Mouse (Mus musculus) kidney, embryonic 16.5 days (tissue): Measurements from ENCODE around the gene Ubc. TPM values are rescaled to one million over a fixed set of nuclear protein-coding genes. Genes with fewer than 3 reads are reported as not detected.
A peak's percentile ranks its signal among the peaks of the same experiment; 100 is the strongest.
"Not testable (repeated sequence)": the region's sequence is repeated elsewhere in the genome, so short reads cannot be mapped to it uniquely, and the experiment has no call there.

ENCODE experiments used
- ATAC-seq: fragments of 200-750 bp; cut with Nextera tagmentation; 2 replicates; pipeline ENCODE4 v1.8.0; 2017; ENCODE audit warnings: moderate TSS enrichment; ENCODE audit not compliant: low FRiP score, low TSS enrichment
- H3K27ac ChIP-seq: fragments of 300-500 bp; sonication (generic); 2 replicates; pipeline ENCODE4 v1.5.1; 2014; ENCODE audit warnings: low read length
- H3K27me3 ChIP-seq: fragments of 300-500 bp; sonication (generic); 2 replicates; pipeline ENCODE4 v1.6.1; 2014; ENCODE audit warnings: low read length, control low read depth, mixed read lengths; ENCODE audit not compliant: insufficient read depth
- H3K36me3 ChIP-seq: fragments of 300-500 bp; sonication (generic); 2 replicates; pipeline ENCODE4 v1.6.1; 2014; ENCODE audit warnings: low read length, control low read depth, mixed read lengths; ENCODE audit not compliant: insufficient read depth
- H3K4me1 ChIP-seq: fragments of 300-500 bp; sonication (generic); 2 replicates; pipeline ENCODE4 v1.6.1; 2014; ENCODE audit warnings: low read length, control low read depth, mixed read lengths; ENCODE audit not compliant: insufficient read depth
- H3K4me2 ChIP-seq: fragments of 300-500 bp; sonication (generic); replicated peaks from 2 replicates; pipeline ENCODE4 v1.6.1; 2014; ENCODE audit warnings: low read depth, low read length
- H3K4me3 ChIP-seq: fragments of 300-500 bp; sonication (generic); 2 replicates; pipeline ENCODE4 v1.5.1; 2014; ENCODE audit warnings: mild to moderate bottlenecking, low read length
- H3K9ac ChIP-seq: fragments of 300-500 bp; sonication (generic); replicated peaks from 2 replicates; pipeline ENCODE4 v1.6.1; 2014; ENCODE audit warnings: low read length
- H3K9me3 ChIP-seq: fragments of 300-500 bp; sonication (generic); 2 replicates; pipeline ENCODE4 v1.6.1; 2016; ENCODE audit warnings: low read length, control low read depth
- WGBS: fragments of 180-500 bp; shearing (Covaris S2); extraction: QIAGEN DNeasy Blood & Tissue Kit; methylation state at CpG from one replicate; pipeline ENCODE4 v1.1.7; 2014; 5-methylcytosine and 5-hydroxymethylcytosine counted together
- polyA plus RNA-seq: library from polyadenylated mRNA; unstranded; fragments of >200 nt; fragmentation: Nextera tagmentation; extraction: Ambion mirVana; gene quantifications from 2 replicates; pipeline ENCODE4 v1.2.1, GENCODE M21; 2015

The Ubc gene
- polyA plus RNA-seq, result 1,279 and 1,344 TPM in 2 replicates

DNA sequence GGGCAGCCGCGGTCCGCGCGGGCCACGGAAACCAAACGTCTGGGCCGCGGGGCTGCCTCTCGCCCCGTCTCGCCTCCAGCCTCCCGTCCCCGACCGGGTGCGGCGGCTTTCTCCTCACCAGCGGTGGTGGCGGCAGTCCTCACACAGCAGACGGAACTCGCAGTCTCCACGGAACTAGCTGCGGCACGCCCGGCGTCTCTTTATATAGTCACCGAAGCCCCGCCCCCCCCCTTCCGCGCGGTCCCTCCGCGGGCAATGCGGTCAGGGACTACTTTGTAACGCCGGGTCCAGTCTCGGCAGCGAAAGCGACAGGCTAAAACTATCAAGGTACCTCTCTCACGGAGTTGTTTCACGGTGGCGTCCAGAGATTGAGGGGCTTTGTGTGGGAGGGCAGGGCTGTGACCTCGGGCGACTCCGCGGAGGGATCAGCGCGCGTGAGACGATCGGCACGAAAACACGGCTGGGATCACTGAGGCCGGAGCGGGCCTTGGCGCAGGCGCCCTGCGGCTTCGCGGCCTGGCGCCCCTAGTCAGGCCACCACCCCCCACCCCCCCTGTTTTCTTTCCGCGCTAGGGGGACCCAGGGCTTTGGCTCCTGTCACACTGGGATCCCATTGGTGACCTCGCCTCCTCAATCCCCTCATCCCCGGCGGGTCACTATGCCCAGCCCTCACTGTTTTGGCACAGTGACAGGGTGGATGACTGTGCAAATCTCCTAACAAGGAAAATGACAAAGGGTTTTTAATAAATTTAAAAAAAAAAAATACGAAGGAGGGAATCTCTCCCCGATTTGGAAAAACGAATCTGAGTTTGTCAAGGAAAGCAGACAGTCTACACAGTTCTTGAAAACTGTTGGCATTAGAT lies at the start of gene Ubc:
Ubc (minus strand) TSS at position 624 of the 863 bp plus-strand sequence.
- H3K4me3 ChIP-seq, result peak within 1 kb of the TSS; percentile 97
- no peaks in the 10 kb centered on the region for H3K27me3 ChIP-seq
- no peaks in the 10 kb centered on the region for H3K9me3 ChIP-seq
- ATAC-seq, result peak; percentile 60
- H3K4me2 ChIP-seq, result peak within 1 kb of the TSS; percentile 99
- peaks cover 42% of the 10 kb centered on the region for H3K4me1 ChIP-seq
- H3K27ac ChIP-seq, result peak within 1 kb of the TSS; percentile 98
- H3K36me3 ChIP-seq, result peaks cover 19% of the 10 kb centered on the region
- H3K9ac ChIP-seq, result peak within 1 kb of the TSS; percentile 99
- under 1% methylated on average over 68 of the region's 69 CpGs for WGBS

DNA sequence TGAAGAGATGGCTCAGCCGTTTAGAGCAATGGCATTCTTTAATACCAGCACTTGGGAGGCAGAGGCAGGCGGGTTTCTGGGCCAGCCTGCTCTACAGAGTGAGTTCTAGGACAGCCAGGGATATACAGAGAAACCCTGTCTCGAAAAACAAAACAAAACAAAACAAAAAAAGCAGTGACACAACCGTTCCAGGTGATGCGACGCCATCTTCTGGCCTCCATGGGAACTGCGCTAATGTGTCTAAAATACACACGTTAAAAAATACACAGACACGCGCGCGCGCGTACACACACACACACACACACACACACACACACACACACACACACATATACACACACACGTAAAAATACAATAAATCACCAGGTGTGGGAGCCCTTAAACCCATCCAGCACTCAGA lies 44.3 kb upstream of the Ubc start:
- 59% methylated on average over 15 of the region's 15 CpGs for WGBS
- not testable (repeated sequence) for H3K27me3 ChIP-seq

DNA sequence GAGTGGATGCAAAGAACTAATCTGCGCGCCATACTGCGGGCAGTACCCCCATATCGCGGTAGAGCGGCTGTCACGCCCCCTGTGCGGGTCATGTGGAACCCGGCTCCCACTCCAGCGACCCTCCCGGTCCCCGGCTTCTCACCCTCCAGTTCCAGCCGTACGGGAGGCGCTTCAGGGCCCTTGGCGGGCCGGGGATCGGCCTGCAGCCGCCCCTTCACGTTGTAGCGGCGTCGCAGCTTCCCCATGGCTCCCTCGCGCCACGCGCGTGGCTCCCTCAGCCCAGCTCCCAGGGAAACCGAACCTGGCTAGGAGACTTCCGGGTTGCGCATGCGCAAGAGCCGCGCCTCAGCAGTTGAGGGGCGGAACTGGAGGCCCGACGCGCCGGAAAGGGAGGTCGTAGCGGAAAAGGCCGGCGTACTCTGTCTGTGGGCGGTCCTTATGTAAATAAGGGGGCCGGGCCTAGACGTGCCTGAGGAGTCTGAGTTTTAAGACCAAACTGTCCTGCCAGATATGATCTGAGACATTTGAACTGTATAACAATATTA lies 43.9 kb upstream of the Ubc start, which contains the start of gene Dhx37:
Dhx37 (minus strand) TSS at position 329 of the 545 bp plus-strand sequence.
- Histone ChIP-seq H3K27ac (0 out of 2 replicates have a peak within 1 kb of the TSS, but pooled peaks have one; percentile 44), H3K4me2 (peak within 1 kb of the TSS; percentile 71), H3K27me3 (no peaks in the 10 kb centered on the region), H3K9me3 (no peaks in the 10 kb centered on the region), H3K9ac (peak within 1 kb of the TSS; percentile 83), H3K4me3 (peak within 1 kb of the TSS; percentile 84), H3K36me3 (peaks cover 28% of the 10 kb centered on the region), H3K4me1 (peaks cover 12% of the 10 kb centered on the region)
- ATAC-seq, result peak; percentile 98
- WGBS, result under 1% methylated on average over 46 of the region's 46 CpGs

More for the DNA sequence above, 44.3 kb upstream of the Ubc start:
- not testable (repeated sequence) for H3K9me3 ChIP-seq, ATAC-seq, H3K9ac ChIP-seq, H3K27ac ChIP-seq
- H3K4me2 ChIP-seq, result peak overlapping the region; percentile 71
- peaks cover 23% of the 10 kb centered on the region for H3K36me3 ChIP-seq
- H3K4me1 ChIP-seq, result peaks cover 12% of the 10 kb centered on the region
- peak overlapping the region; percentile 84 for H3K4me3 ChIP-seq

DNA sequence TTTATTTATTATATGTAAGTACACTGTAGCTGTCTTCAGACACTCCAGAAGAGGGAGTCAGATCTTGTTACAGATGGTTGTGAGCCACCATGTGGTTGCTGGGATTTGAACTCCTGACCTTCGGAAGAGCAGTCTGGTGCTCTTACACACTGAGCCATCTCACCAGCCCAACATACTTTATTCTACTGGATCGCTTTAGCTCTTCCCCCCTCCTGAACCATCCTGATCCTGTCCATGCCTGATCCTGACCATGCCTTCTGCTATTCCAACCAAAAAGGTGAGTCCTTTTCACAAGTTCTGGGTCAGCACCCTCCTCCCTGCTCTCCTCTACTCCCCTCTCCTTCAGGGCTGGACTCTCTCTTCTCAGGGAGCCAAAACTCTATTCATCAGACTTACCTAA lies 42.3 kb upstream of the Ubc start:
- 97% methylated on average over 2 of the region's 2 CpGs for WGBS
- not testable (repeated sequence) for H3K4me3 ChIP-seq, H3K9me3 ChIP-seq, H3K27me3 ChIP-seq, ATAC-seq, H3K27ac ChIP-seq, H3K9ac ChIP-seq, H3K4me2 ChIP-seq
- Histone ChIP-seq H3K4me1 (peaks cover 12% of the 10 kb centered on the region), H3K36me3 (peaks cover 41% of the 10 kb centered on the region)

DNA sequence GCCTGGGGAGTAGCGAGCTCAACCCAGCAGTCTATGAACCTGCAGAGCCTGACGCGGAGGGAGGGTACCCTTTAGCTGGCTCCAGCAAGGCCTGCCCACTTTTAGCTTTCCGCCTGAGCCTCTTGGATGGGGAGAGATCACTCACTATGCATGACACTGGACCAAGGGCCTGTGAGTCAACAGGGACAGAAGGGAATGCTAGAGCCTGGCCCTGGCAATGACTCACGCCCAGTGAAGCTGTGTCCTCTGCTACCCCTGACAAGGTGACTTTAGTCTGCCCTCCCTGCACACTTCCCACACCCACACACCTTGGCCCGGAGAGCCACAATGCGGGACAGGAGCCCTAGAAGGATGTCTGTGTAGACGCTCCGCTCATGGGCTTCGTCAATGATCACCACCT lies 36.3 kb upstream of the Ubc start:
- no peaks in the 10 kb centered on the region for H3K27me3 ChIP-seq
- H3K36me3 ChIP-seq, result peaks cover 91% of the 10 kb centered on the region
- H3K27ac ChIP-seq, result no peak overlapping the region
- WGBS, result 92% methylated on average over 10 of the region's 10 CpGs
- no peak for ATAC-seq
- no peak overlapping the region for H3K4me2 ChIP-seq
- H3K4me3 ChIP-seq, result no peak overlapping the region
- no peak overlapping the region for H3K9ac ChIP-seq
- no peaks in the 10 kb centered on the region for H3K4me1 ChIP-seq
- no peaks in the 10 kb centered on the region for H3K9me3 ChIP-seq

DNA sequence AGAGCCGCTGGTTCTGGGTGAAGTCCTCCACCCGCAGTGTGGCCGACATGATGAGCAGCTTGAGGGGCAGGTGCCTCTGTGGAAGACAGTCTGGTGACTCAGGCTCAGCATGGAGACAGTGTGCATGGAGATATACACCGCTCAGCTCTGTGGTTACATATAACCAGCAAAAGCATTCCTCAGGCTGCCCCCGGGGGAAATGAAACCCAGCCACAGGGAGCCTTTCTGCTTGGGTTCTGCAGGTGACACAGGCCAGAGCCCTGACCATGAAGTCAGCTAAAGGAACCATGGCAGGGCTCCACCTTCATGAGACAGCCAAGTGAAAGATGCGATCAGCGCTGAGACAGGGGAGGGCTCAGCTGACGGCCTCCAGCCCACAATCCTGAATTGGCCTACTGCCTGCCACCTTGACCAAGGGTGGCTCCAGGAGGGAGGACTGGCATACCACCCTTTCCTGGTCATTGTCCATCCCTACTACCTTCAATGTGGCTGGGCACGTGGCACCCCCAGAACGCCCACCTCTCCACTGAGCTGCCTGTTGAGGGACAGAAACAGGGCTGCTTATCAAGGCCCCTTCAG lies 35.8 kb upstream of the Ubc start:
- Histone ChIP-seq H3K4me1 (no peaks in the 10 kb centered on the region), H3K27me3 (no peaks in the 10 kb centered on the region), H3K9me3 (no peaks in the 10 kb centered on the region), H3K36me3 (peaks cover 91% of the 10 kb centered on the region), H3K4me2 (no peak overlapping the region), H3K4me3 (no peak overlapping the region), H3K27ac (no peak overlapping the region), H3K9ac (no peak overlapping the region)
- ATAC-seq, result no peak
- 95% methylated on average over 10 of the region's 10 CpGs for WGBS

DNA sequence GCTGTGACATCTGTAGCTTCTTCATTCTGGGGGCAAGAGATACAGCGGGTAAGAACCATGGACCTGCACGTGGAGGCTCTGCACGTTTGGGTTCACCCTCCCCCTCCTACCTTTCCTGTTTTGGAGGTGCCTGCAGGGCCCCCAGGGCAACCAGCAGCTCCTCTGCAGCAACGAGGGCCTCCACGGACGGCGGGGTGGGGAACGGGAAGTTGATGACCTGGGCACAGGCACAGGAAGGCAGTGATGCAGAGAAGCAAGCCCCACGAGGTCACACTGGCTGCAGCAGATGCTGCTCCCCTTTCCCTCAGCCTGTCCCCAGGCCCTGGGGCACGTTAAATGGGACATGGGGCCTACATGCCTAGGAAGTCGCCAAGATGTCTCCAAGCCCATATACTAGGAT lies 29.1 kb upstream of the Ubc start:
- Histone ChIP-seq H3K27me3 (no peaks in the 10 kb centered on the region), H3K4me1 (no peaks in the 10 kb centered on the region), H3K27ac (no peak overlapping the region), H3K4me2 (no peak overlapping the region), H3K4me3 (no peak overlapping the region), H3K9me3 (no peaks in the 10 kb centered on the region), H3K9ac (no peak overlapping the region), H3K36me3 (peaks cover 93% of the 10 kb centered on the region)
- WGBS, result 62% methylated on average over 11 of the region's 11 CpGs
- no peak for ATAC-seq

DNA sequence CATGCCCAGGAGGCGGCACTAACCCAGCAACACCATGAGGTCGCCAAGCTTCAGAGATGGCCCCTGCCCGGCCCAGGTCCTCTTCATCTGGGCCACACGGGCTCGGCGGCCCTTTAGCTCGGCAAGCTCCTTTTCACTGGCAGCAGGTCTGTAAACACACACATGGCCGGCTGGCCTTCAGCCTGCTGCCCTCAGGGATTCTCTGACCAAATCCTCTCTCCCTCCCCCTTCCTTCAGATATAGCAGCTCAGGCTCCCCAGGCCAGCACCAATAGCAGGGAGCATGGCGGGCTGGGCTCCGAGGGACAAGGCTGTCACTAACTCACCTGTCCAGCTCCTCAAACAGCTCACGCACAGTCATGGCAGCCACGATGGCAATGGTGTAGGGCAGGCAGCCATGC lies 28.6 kb upstream of the Ubc start:
- Histone ChIP-seq H3K4me3 (no peak overlapping the region), H3K4me2 (no peak overlapping the region), H3K9me3 (no peaks in the 10 kb centered on the region), H3K27ac (no peak overlapping the region), H3K27me3 (no peaks in the 10 kb centered on the region), H3K4me1 (no peaks in the 10 kb centered on the region), H3K36me3 (peaks cover 90% of the 10 kb centered on the region), H3K9ac (no peak overlapping the region)
- WGBS, result 89% methylated on average over 12 of the region's 12 CpGs
- ATAC-seq, result no peak

DNA sequence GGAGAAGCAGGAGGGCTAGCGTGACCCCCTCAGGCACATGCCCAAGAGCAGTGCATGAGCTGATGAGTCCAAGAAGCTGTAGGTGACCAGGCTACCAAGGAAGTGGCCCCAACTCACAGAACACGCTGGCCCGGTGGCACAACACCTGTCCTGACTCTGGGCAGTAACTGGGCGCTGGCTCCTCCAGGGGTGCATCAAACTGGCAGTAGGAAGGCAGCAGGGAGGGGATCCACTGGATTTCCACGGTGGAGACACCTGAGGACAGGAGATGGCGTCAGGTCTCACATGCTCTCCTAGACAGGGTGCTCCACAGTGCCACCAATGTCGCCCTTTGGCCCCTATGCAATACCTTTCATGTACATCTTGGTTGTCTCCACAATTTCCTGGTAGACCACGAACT lies 26.2 kb upstream of the Ubc start:
- H3K9me3 ChIP-seq, result no peaks in the 10 kb centered on the region
- no peak for ATAC-seq
- H3K4me3 ChIP-seq, result no peak overlapping the region
- no peaks in the 10 kb centered on the region for H3K27me3 ChIP-seq
- H3K36me3 ChIP-seq, result peaks cover 74% of the 10 kb centered on the region
- no peak overlapping the region for H3K4me2 ChIP-seq
- no peaks in the 10 kb centered on the region for H3K4me1 ChIP-seq
- no peak overlapping the region for H3K9ac ChIP-seq
- H3K27ac ChIP-seq, result no peak overlapping the region
- WGBS, result 93% methylated on average over 8 of the region's 8 CpGs

DNA sequence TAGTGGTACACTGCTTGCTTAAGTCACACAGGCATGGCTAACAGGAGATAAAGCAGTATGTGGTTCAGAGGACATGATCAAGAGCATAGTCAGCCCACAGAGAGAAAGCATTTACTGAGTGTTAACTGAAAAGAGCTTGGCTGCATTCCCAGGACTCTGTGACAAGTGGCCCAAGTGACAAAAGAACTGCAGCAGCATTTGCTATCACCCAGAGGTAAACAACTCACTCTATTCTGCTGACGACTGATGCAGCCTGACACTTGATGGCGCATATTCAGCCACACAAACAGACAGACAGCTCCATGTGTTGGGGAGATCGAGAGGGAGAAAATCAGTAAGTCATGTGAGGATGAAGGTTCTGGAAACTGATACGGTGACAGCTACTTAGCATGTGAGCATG lies 23.8 kb upstream of the Ubc start:
- H3K36me3 ChIP-seq, result peaks cover 52% of the 10 kb centered on the region
- WGBS, result 91% methylated on average over 4 of the region's 4 CpGs
- H3K4me1 ChIP-seq, result peaks cover 8% of the 10 kb centered on the region
- ATAC-seq, result no peak
- no peak overlapping the region for H3K4me2 ChIP-seq
- no peak overlapping the region for H3K9ac ChIP-seq
- no peaks in the 10 kb centered on the region for H3K27me3 ChIP-seq
- no peaks in the 10 kb centered on the region for H3K9me3 ChIP-seq
- no peak overlapping the region for H3K27ac ChIP-seq
- no peak overlapping the region for H3K4me3 ChIP-seq
